Mouse (Mus musculus) kidney, postnatal 0 days (tissue): ENCODE results near the gene Atg4b. TPM values are rescaled to one million over a fixed set of nuclear protein-coding genes. Genes with fewer than 3 reads are reported as not detected.

Experiments
- ATAC-seq: fragments of 200-750 bp; cut with Nextera tagmentation; replicated peaks from 2 replicates; pipeline ENCODE4 v1.8.0; 2017; ENCODE audit warnings: low read depth, moderate number of reproducible peaks, moderate TSS enrichment, moderate library complexity; ENCODE audit not compliant: low FRiP score
- DNase-seq: peaks from one replicate; pipeline ENCODE4 v3.0.0-alpha.2; 2016; ENCODE audit warnings: low spot score
- H3K27ac ChIP-seq: fragments of 300-500 bp; sonication (generic); 2 replicates; pipeline ENCODE4 v1.5.1; 2014; ENCODE audit warnings: mild to moderate bottlenecking
- H3K27me3 ChIP-seq: fragments of 300-500 bp; sonication (generic); 2 replicates; pipeline ENCODE4 v1.6.1; 2014; ENCODE audit warnings: low read length, mixed read lengths; ENCODE audit not compliant: insufficient read depth
- H3K36me3 ChIP-seq: fragments of 300-500 bp; sonication (generic); 2 replicates; pipeline ENCODE4 v1.6.1; 2014; ENCODE audit warnings: low read length, mixed read lengths; ENCODE audit not compliant: insufficient read depth
- H3K4me1 ChIP-seq: fragments of 300-500 bp; sonication (generic); replicated peaks from 2 replicates; pipeline ENCODE4 v1.6.1; 2014; ENCODE audit warnings: antibody characterized with exemption, low read length, mixed read lengths; ENCODE audit not compliant: insufficient read depth
- H3K4me2 ChIP-seq: fragments of 300-500 bp; sonication (generic); 2 replicates; pipeline ENCODE4 v1.6.1; 2014; ENCODE audit warnings: mild to moderate bottlenecking, low read length, moderate library complexity, mixed read lengths
- H3K4me3 ChIP-seq: fragments of 300-500 bp; sonication (generic); replicated peaks from 2 replicates; pipeline ENCODE4 v1.5.1; 2014; ENCODE audit warnings: low read depth, low read length
- H3K9ac ChIP-seq: fragments of 300-500 bp; sonication (generic); 2 replicates; pipeline ENCODE4 v1.6.1; 2014; ENCODE audit warnings: low read depth, low read length
- H3K9me3 ChIP-seq: fragments of 300-500 bp; sonication (generic); replicated peaks from 2 replicates; pipeline ENCODE4 v1.6.1; 2016; ENCODE audit warnings: low read length, inconsistent platforms, mixed read lengths
- CTCF ChIP-seq: IDR thresholded peaks from 2 replicates; pipeline ENCODE4 v1.5.1; 2016; ENCODE audit warnings: antibody characterized with exemption, low read depth, mild to moderate bottlenecking, moderate library complexity
- WGBS: fragments of 180-500 bp; shearing (Covaris S2); extraction: QIAGEN DNeasy Blood & Tissue Kit; methylation state at CpG from one replicate; pipeline ENCODE4 v1.1.7; 2014; 5-methylcytosine and 5-hydroxymethylcytosine counted together
- polyA plus RNA-seq: library from polyadenylated mRNA; unstranded; fragments of >200 nt; fragmentation: Nextera tagmentation; extraction: Ambion mirVana; gene quantifications from 2 replicates; pipeline ENCODE4 v1.2.1, GENCODE M21; 2015

Gene Atg4b
- polyA plus RNA-seq, 1 experiment from 2014 or later = 84.6 TPM

DNA sequence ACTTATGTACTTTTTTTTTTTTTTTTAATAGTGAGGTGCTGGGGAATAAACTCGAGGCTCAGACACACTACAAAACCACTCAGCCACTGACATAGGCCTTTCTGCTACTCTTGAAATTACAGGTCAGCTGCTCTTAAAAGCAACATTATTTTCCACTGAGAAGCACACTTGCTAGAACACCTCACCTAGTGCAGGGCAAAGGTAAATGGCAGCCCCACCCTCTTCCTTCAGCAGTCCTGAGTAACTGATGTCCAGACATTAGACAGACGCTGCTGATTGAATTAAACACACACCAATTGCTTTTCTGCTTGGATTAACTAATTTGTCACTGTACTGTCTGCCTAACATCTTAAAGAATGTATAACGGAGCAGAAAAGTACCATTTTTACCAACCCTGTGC lies 26.7 kb upstream of the Atg4b start:
- no peaks in the 10 kb centered on the region for H3K36me3 ChIP-seq
- H3K9ac ChIP-seq = no peak overlapping the region
- no peak overlapping the region for H3K4me2 ChIP-seq
- no peak for TF ChIP-seq CTCF
- no peaks in the 10 kb centered on the region for H3K9me3 ChIP-seq
- DNase-seq (no peak), ATAC-seq (no peak)
- no peaks in the 10 kb centered on the region for H3K4me1 ChIP-seq
- 85% methylated on average over 3 of the region's 3 CpGs for WGBS
- no peak overlapping the region for H3K4me3 ChIP-seq
- H3K27me3 ChIP-seq = no peaks in the 10 kb centered on the region
- H3K27ac ChIP-seq = no peak overlapping the region

- ATAC-seq = no peak
- no peak for TF ChIP-seq CTCF
- no peak overlapping the region for H3K4me3 ChIP-seq
Observed at GRCm38 (mm10) chr1:93725665-93726064, 25.6 kb upstream of the Atg4b start.

DNA sequence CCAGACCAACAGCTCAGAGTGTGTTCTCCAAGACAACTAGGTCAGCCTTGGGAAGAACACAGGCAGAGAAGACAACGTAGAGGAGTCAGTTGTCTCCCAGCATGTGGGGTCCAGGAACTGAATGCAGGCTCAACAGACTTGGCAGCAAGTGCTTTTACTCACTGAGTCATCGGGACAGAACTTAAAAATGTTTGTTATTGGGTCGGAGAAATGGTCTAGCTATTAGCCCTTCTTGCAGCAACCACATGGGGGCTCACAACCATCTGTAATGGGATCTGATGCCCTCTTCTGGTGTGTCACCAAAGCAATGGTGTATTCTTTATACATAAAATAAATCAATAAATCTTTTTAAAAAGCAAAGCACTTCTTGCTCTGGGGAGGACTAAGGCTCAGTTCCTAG lies 25.2 kb upstream of the Atg4b start:
- H3K4me2 ChIP-seq = no peak overlapping the region
- no peaks in the 10 kb centered on the region for H3K4me1 ChIP-seq
- no peak overlapping the region for H3K9ac ChIP-seq
- no peaks in the 10 kb centered on the region for H3K27me3 ChIP-seq
- no peaks in the 10 kb centered on the region for H3K9me3 ChIP-seq
- DNase-seq (peak; percentile 2), ATAC-seq (no peak)
- H3K27ac ChIP-seq = no peak overlapping the region
- no peak overlapping the region for H3K4me3 ChIP-seq
- peak; percentile 59 for TF ChIP-seq CTCF
- 73% methylated on average over 3 of the region's 3 CpGs for WGBS
- H3K36me3 ChIP-seq = no peaks in the 10 kb centered on the region

More at GRCm38 (mm10) chr1:93725665-93726064, 25.6 kb upstream of the Atg4b start:
- WGBS = 85% methylated on average over 5 of the region's 5 CpGs
- H3K4me2 ChIP-seq = no peak overlapping the region
- H3K9ac ChIP-seq = no peak overlapping the region
- no peaks in the 10 kb centered on the region for H3K9me3 ChIP-seq
- H3K4me1 ChIP-seq = no peaks in the 10 kb centered on the region
- H3K27me3 ChIP-seq = no peaks in the 10 kb centered on the region
- H3K36me3 ChIP-seq = no peaks in the 10 kb centered on the region
- no peak overlapping the region for H3K27ac ChIP-seq
- DNase-seq = no peak

- Histone ChIP-seq H3K27me3 (no peaks in the 10 kb centered on the region), H3K4me1 (no peaks in the 10 kb centered on the region), H3K4me3 (no peak overlapping the region), H3K27ac (no peak overlapping the region), H3K9me3 (no peaks in the 10 kb centered on the region), H3K9ac (no peak overlapping the region), H3K36me3 (no peaks in the 10 kb centered on the region), H3K4me2 (no peak overlapping the region)
- peak; percentile 58 for ATAC-seq
- WGBS = 41% methylated on average over 3 of the region's 3 CpGs
- TF ChIP-seq CTCF = peak; percentile 90
- peak; percentile 81 for DNase-seq
Observed at GRCm38 (mm10) chr1:93726974-93727373, 24.3 kb upstream of the Atg4b start.

DNA sequence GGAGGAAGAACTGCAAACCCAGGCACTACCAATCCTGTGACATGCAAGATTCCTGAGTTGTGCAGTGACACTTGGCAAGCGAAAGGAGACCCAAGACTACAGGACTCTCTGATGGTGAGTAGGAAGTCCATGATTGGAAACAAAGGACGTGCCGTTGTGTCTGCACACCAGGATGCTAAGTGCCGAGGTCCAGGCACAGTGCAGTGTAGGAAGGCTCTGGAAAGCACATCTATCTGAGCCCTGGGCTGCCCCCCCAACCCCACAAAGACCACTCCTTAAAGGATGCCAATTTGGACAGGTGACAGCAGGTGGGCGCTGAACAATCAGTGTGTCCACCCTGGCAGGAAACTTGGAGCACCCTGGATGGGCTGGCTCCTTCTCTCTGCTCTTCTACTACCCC lies 20.2 kb upstream of the Atg4b start:
- no peaks in the 10 kb centered on the region for H3K9me3 ChIP-seq
- TF ChIP-seq CTCF = no peak
- H3K36me3 ChIP-seq = no peaks in the 10 kb centered on the region
- ATAC-seq = no peak
- H3K4me2 ChIP-seq = no peak overlapping the region
- H3K27ac ChIP-seq = no peak overlapping the region
- no peak overlapping the region for H3K4me3 ChIP-seq
- H3K4me1 ChIP-seq = no peaks in the 10 kb centered on the region
- H3K27me3 ChIP-seq = no peaks in the 10 kb centered on the region
- H3K9ac ChIP-seq = no peak overlapping the region
- no peak for DNase-seq
- 85% methylated on average over 5 of the region's 5 CpGs for WGBS

DNA sequence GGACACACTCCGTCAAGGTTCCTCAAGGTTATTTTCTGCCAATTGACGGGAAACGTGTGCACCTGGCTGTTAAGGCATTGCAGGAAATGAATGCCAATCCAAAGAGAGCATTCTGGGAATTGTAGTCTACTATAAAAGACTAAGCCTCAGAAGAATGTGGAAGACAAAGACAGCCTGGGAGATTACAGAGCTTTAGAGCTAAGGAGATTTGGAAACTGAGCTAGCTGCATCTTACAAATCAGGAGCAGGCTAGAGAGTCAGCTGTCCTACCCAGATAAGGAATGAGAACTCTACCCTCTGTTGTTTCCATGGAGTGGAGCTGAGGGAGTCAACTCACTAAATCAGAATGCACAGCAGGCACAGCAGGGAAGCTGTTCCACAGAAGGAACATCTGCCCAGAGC lies 19.4 kb upstream of the Atg4b start:
- TF ChIP-seq CTCF = no peak
- ATAC-seq = no peak
- H3K27me3 ChIP-seq = no peaks in the 10 kb centered on the region
- H3K4me2 ChIP-seq = no peak overlapping the region
- H3K4me1 ChIP-seq = no peaks in the 10 kb centered on the region
- WGBS = 25% methylated on average over 3 of the region's 3 CpGs
- H3K36me3 ChIP-seq = no peaks in the 10 kb centered on the region
- H3K4me3 ChIP-seq = no peak overlapping the region
- H3K9ac ChIP-seq = no peak overlapping the region
- no peak overlapping the region for H3K27ac ChIP-seq
- no peaks in the 10 kb centered on the region for H3K9me3 ChIP-seq
- peak; percentile 33 for DNase-seq

DNA sequence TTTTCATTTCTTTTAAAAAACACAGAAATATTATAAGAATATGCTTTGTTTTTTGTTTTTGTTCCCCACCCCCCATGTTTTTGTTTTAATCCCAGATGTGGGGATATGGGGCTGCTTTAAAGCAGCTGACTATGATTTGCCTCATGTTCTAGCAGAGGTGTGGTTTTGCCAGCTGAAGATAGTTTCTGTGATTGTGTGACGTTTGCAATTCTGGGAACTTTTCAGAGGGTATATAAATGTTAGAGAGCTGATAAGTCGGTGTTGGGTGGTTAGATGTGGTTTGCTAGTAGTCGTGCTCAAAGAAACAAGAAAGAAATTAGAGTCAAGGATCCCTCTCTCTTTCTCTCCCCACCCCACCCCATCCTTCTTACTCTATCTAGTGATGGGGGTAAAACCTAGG lies 15.4 kb upstream of the Atg4b start:
- no peak for TF ChIP-seq CTCF
- 90% methylated on average over 3 of the region's 3 CpGs for WGBS
- Histone ChIP-seq H3K27ac (no peak overlapping the region), H3K27me3 (no peaks in the 10 kb centered on the region), H3K4me1 (no peaks in the 10 kb centered on the region), H3K9me3 (no peaks in the 10 kb centered on the region), H3K4me2 (no peak overlapping the region), H3K9ac (no peak overlapping the region), H3K4me3 (no peak overlapping the region), H3K36me3 (no peaks in the 10 kb centered on the region)
- DNase-seq (no peak), ATAC-seq (no peak)
